Comparison of ENCODE assay signal across 11 mouse cellular contexts in genomic region chr9:121303748-121304147, GRCm38 (mm10). TPM values are rescaled to one million over a fixed set of nuclear protein-coding genes. Genes with fewer than 3 reads are reported as not detected.
DNase-seq lines count a peak whose midpoint lies in the region; ATAC-seq lines count a peak whose summit lies in the region.
"Had no signal": no experiment of that assay in that cellular context is flagged by ENCODE, and none has a peak within 500 bp of the region (broad histone marks: within the 10 kb centered on the region; RNA-seq: fewer than 3 reads in every experiment).

No protein-coding gene starts in this region.

- no peaks in the 10 kb centered on the region for H3K9me3 ChIP-seq in heart, embryonic 16.5 days (replicated peaks; ENCODE audit: control insufficient read depth, low read length)
- H3K9me3 ChIP-seq in heart, embryonic 12.5 days (replicated peaks): no peaks in the 10 kb centered on the region
- H3K9me3 ChIP-seq in hindbrain, embryonic 12.5 days (replicated peaks): no peaks in the 10 kb centered on the region
- no peaks in the 10 kb centered on the region for H3K9me3 ChIP-seq in midbrain, embryonic 14.5 days (ENCODE audit: control insufficient read depth, low read length)

- no peak overlapping the region for H3K9ac ChIP-seq in heart, embryonic 16.5 days (ENCODE audit: low read length)
- no peak overlapping the region for H3K9ac ChIP-seq in heart, embryonic 12.5 days
- peak overlapping the region; percentile 33; the same call in 1 of the 2 replicates for H3K9ac ChIP-seq in hindbrain, embryonic 12.5 days
- H3K9ac ChIP-seq in midbrain, embryonic 14.5 days (replicated peaks; ENCODE audit: low read length): no peak overlapping the region

- peak overlapping the region; percentile 18; the same call in 1 of the 2 replicates for H3K27ac ChIP-seq in heart, embryonic 16.5 days (ENCODE audit: low read length)
- no peak overlapping the region for H3K27ac ChIP-seq in heart, embryonic 12.5 days (ENCODE audit: poor library complexity, severe bottlenecking)
- peak overlapping the region; percentile 28 for H3K27ac ChIP-seq in brown adipose tissue, adult 24 weeks (replicated peaks; ENCODE audit: low read depth, low read length)
- peak overlapping the region; percentile 72 for H3K27ac ChIP-seq in hindbrain, embryonic 12.5 days
- no peak overlapping the region for H3K27ac ChIP-seq in midbrain, embryonic 14.5 days (replicated peaks; ENCODE audit: low read depth, low read length)

- H3K4me2 ChIP-seq in heart, embryonic 16.5 days (ENCODE audit: low read depth, low read length): no peak overlapping the region
- no peak overlapping the region for H3K4me2 ChIP-seq in heart, embryonic 12.5 days
- peak overlapping the region; percentile 32 for H3K4me2 ChIP-seq in hindbrain, embryonic 12.5 days (replicated peaks)
- peak overlapping the region; percentile 31 for H3K4me2 ChIP-seq in midbrain, embryonic 14.5 days (ENCODE audit: low read length)

- peaks cover 4% of the 10 kb centered on the region; the same call in 1 of the 2 replicates for H3K36me3 ChIP-seq in heart, embryonic 16.5 days (ENCODE audit: control insufficient read depth, insufficient read depth)
- H3K36me3 ChIP-seq in heart, embryonic 12.5 days: no peaks in the 10 kb centered on the region
- H3K36me3 ChIP-seq in hindbrain, embryonic 12.5 days: no peaks in the 10 kb centered on the region
- no peaks in the 10 kb centered on the region for H3K36me3 ChIP-seq in midbrain, embryonic 14.5 days (ENCODE audit: control insufficient read depth, insufficient read depth, low read length)

- H3K4me3 ChIP-seq in heart, embryonic 16.5 days (ENCODE audit: low read length): no peak overlapping the region
- H3K4me3 ChIP-seq in heart, embryonic 12.5 days: no peak overlapping the region
- no peak overlapping the region for H3K4me3 ChIP-seq in brown adipose tissue, adult 24 weeks (ENCODE audit: insufficient read depth, low read depth, low read length)
- no peak overlapping the region for H3K4me3 ChIP-seq in hindbrain, embryonic 12.5 days
- no peak overlapping the region for H3K4me3 ChIP-seq in midbrain, embryonic 14.5 days (replicated peaks; ENCODE audit: low read depth, low read length)

- peaks cover 40% of the 10 kb centered on the region for H3K4me1 ChIP-seq in heart, embryonic 16.5 days (ENCODE audit: control insufficient read depth, insufficient read depth, low read length)
- peaks cover 43% of the 10 kb centered on the region for H3K4me1 ChIP-seq in heart, embryonic 12.5 days (replicated peaks)
- peaks cover 56% of the 10 kb centered on the region for H3K4me1 ChIP-seq in brown adipose tissue, adult 24 weeks (ENCODE audit: control insufficient read depth, insufficient read depth, insufficient read length, low read length)
- H3K4me1 ChIP-seq in hindbrain, embryonic 12.5 days: peaks cover 47% of the 10 kb centered on the region
- peaks cover 37% of the 10 kb centered on the region for H3K4me1 ChIP-seq in midbrain, embryonic 14.5 days (ENCODE audit: control insufficient read depth, insufficient read depth, low read length)

- no peaks in the 10 kb centered on the region for H3K27me3 ChIP-seq in heart, embryonic 16.5 days (ENCODE audit: control insufficient read depth, insufficient read depth, low read length)
- H3K27me3 ChIP-seq in heart, embryonic 12.5 days (replicated peaks): no peaks in the 10 kb centered on the region
- no peaks in the 10 kb centered on the region for H3K27me3 ChIP-seq in hindbrain, embryonic 12.5 days
- H3K27me3 ChIP-seq in midbrain, embryonic 14.5 days (ENCODE audit: control insufficient read depth, insufficient read depth, low read length): no peaks in the 10 kb centered on the region

- 59% methylated on average over 9 of the region's 9 CpGs for WGBS in heart, embryonic 16.5 days
- 52% methylated on average over 9 of the region's 9 CpGs for WGBS in heart, embryonic 12.5 days
- 24% methylated on average over 9 of the region's 9 CpGs for WGBS in hindbrain, embryonic 12.5 days
- 14% methylated on average over 9 of the region's 9 CpGs for WGBS in midbrain, embryonic 14.5 days

- ATAC-seq in heart, embryonic 16.5 days (replicated peaks; ENCODE audit: extremely low read depth, insufficient read depth, low FRiP score): no peak
- no peak for ATAC-seq in heart, embryonic 12.5 days (ENCODE audit: insufficient number of reproducible peaks, low FRiP score)
- ATAC-seq in hindbrain, embryonic 12.5 days (ENCODE audit: low FRiP score): peak; percentile 46
- ATAC-seq in midbrain, embryonic 14.5 days (ENCODE audit: low FRiP score, low TSS enrichment): no peak
- ATAC-seq: lung, postnatal 0 days had no signal

- DNase-seq in midbrain, embryonic 14.5 days: peak; percentile 39
- DNase-seq in urinary bladder, postnatal 4 days (ENCODE audit: low spot score in 2 of 2): no peak
- no peak for DNase-seq in frontal cortex, postnatal 25 days (ENCODE audit: low spot score in 2 of 2)
- no peak for DNase-seq in yolk sac, embryonic 10.5 days (ENCODE audit: low spot score)
- DNase-seq: cerebellum, postnatal 36 days; left cerebral cortex, postnatal 4 days had no signal

RNA-seq across cellular contexts. Expression of gene Trak1, which starts 6.4 kb away (rescaled TPM):
- 42.4 and 48.9 TPM in 2 replicates for polyA plus RNA-seq in heart, embryonic 16.5 days (2015; fragmentation: Nextera tagmentation; extraction: Ambion mirVana)
- 37.3 and 42.0 TPM in 2 replicates for polyA plus RNA-seq in heart, embryonic 12.5 days (2016; fragmentation: Nextera tagmentation; extraction: Ambion mirVana)
- 64.3 and 66.0 TPM in 2 replicates for polyA plus RNA-seq in brown adipose tissue, adult 24 weeks (2012; ENCODE audit: insufficient read depth, insufficient read length, missing spikeins)
- polyA plus RNA-seq in hindbrain, embryonic 12.5 days (2016; fragmentation: Nextera tagmentation; extraction: Ambion mirVana): 38.8 and 41.6 TPM in 2 replicates
- polyA plus RNA-seq in midbrain, embryonic 14.5 days (2014; fragmentation: Nextera tagmentation; extraction: Ambion mirVana): 47.0 and 53.6 TPM in 2 replicates

RNA-seq across cellular contexts. Expression of gene Ulk4, which starts 26.8 kb away (rescaled TPM):
- 86.4 and 105 TPM in 2 replicates for polyA plus RNA-seq in heart, embryonic 16.5 days (2015; fragmentation: Nextera tagmentation; extraction: Ambion mirVana)
- polyA plus RNA-seq in heart, embryonic 12.5 days (2016; fragmentation: Nextera tagmentation; extraction: Ambion mirVana): 97.4 and 111 TPM in 2 replicates
- polyA plus RNA-seq in brown adipose tissue, adult 24 weeks (2012; ENCODE audit: insufficient read depth, insufficient read length, missing spikeins): 4.4 TPM in 1 of 2 replicates, not detected in the other
- polyA plus RNA-seq in hindbrain, embryonic 12.5 days (2016; fragmentation: Nextera tagmentation; extraction: Ambion mirVana): 147 and 164 TPM in 2 replicates
- polyA plus RNA-seq in midbrain, embryonic 14.5 days (2014; fragmentation: Nextera tagmentation; extraction: Ambion mirVana): 75.7 and 79.0 TPM in 2 replicates

Comparison
In these comparisons a context has a peak if more than half of its experiments do, and no peak if none do; other contexts are left out.
1. H3K27ac ChIP-seq: peak in heart, embryonic 16.5 days (single experiment), brown adipose tissue, adult 24 weeks (single experiment) and hindbrain, embryonic 12.5 days (single experiment); none in heart, embryonic 12.5 days (single experiment) and midbrain, embryonic 14.5 days (single experiment).
2. H3K4me2 ChIP-seq: peak in hindbrain, embryonic 12.5 days (single experiment) and midbrain, embryonic 14.5 days (single experiment); none in heart, embryonic 16.5 days (single experiment) and heart, embryonic 12.5 days (single experiment).
3. RNA of gene Ulk4, which starts 26.8 kb away (polyA plus RNA-seq): 147 to 164 TPM in hindbrain, embryonic 12.5 days, 86.4 to 105 TPM in heart, embryonic 16.5 days, 97.4 to 111 TPM in heart, embryonic 12.5 days and 75.7 to 79.0 TPM in midbrain, embryonic 14.5 days; 4.4 TPM in brown adipose tissue, adult 24 weeks; every median in the first group is over 10 times any median in the second.